Mouse (Mus musculus): Measurements from ENCODE around the gene Glra4.

DNA sequence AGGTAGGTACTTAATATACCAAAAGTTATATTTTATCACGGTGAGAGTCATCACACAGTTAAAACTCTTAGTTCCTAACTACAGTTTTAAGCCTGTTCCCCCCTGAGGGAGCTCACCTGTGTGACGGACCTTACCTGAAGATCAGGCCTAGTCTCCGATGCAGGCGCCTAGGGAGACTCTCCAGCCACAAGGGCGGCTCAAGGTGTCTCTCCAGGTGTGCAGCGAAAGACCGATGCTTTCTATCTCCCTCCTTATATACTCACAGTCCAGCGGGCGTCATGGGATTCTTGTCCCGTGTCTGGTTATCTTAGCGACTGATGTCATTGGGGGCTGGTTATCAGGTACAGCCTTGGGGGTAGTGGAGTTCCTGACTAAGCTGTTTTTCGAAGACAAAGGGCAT is 36.5 kb downstream of the Glra4 start, which contains the start of gene Morf4l2:
- TF ChIP-seq POLR2A (IDR thresholded peaks at IDR 0.05; ENCODE audit: insufficient read depth, low read length) (no peak), CTCF (IDR thresholded peaks at IDR 0.05; ENCODE audit: low read depth, low read length) (no peak), EP300 (IDR thresholded peaks at IDR 0.05; ENCODE audit: insufficient read depth, low read depth, low read length) (no peak)

Data from ES-Bruce4 (cell line).